ENCODE assay signal across 14 mouse cellular contexts in genomic region chr13:72063278-72063761, GRCm38 (mm10).
DNase-seq lines count a peak whose midpoint lies in the region; ATAC-seq and TF ChIP-seq lines count a peak whose summit lies in the region.
"Had no signal": no experiment of that assay in that cellular context is flagged by ENCODE, and none has a peak within 500 bp of the region (broad histone marks: within the 10 kb centered on the region; RNA-seq: fewer than 3 reads in every experiment).

No protein-coding gene starts in this region.

- intact Hi-C loops in heart, postnatal 36 days (cut with DNase I) = no loop called here

- peak overlapping the region; percentile 59 for H3K27ac ChIP-seq in midbrain, embryonic 10.5 days (replicated peaks)
- no peak overlapping the region for H3K27ac ChIP-seq in midbrain, postnatal 0 days (ENCODE audit: low read depth, low read length)
- no peak overlapping the region for H3K27ac ChIP-seq in forebrain, embryonic 14.5 days (ENCODE audit: low read depth, low read length)
- H3K27ac ChIP-seq: gastrocnemius, adult 2 months had no signal

- whole genome bisulfite sequencing in midbrain, embryonic 10.5 days = 61% methylated on average over 5 of the region's 5 CpGs
- WGBS in midbrain, postnatal 0 days = 30% methylated on average over 5 of the region's 5 CpGs
- 44% methylated on average over 5 of the region's 5 CpGs for WGBS in forebrain, embryonic 14.5 days

- no peak overlapping the region for H3K9ac ChIP-seq in midbrain, postnatal 0 days (replicated peaks; ENCODE audit: low read length, poor library complexity, severe bottlenecking)
- H3K9ac ChIP-seq in forebrain, embryonic 14.5 days (ENCODE audit: low read length) = no peak overlapping the region

- TF ChIP-seq CTCF in midbrain, postnatal 0 days (IDR thresholded peaks at IDR 0.05) = no peak

- no peaks in the 10 kb centered on the region for H3K9me3 ChIP-seq in midbrain, embryonic 10.5 days (replicated peaks)
- no peaks in the 10 kb centered on the region for H3K9me3 ChIP-seq in midbrain, postnatal 0 days (ENCODE audit: low read length)
- H3K9me3 ChIP-seq in forebrain, embryonic 14.5 days (replicated peaks; ENCODE audit: control insufficient read depth, low read length) = no peaks in the 10 kb centered on the region

- peak; percentile 15 for DNase-seq in midbrain, embryonic 10.5 days (ENCODE audit: low spot score)
- DNase-seq in midbrain, postnatal 0 days (ENCODE audit: low spot score) = no peak
- peak; percentile 6 for DNase-seq in forebrain, embryonic 14.5 days (ENCODE audit: low spot score)
- peak; percentile 16 for DNase-seq in mesoderm, embryonic 11.5 days (ENCODE audit: low read depth, low spot score)
- peak; percentile 28 for DNase-seq in retina, postnatal 1 day
- no peak for DNase-seq in gastrocnemius, postnatal 4 days (ENCODE audit: low spot score in 2 of 2)
- no peak for DNase-seq in heart, postnatal 36 days
- DNase-seq in left cerebral cortex, adult 8-10 months (ENCODE audit: low spot score in 2 of 2) = no peak
- DNase-seq: adrenal gland, postnatal 36 days; gastrocnemius, adult 2 months; heart, postnatal 14 days; kidney, adult 18-20 months; kidney, postnatal 25 days had no signal

- no peak overlapping the region for H3K4me2 ChIP-seq in midbrain, postnatal 0 days (ENCODE audit: low read depth, low read length, poor library complexity, severe bottlenecking)
- H3K4me2 ChIP-seq in forebrain, embryonic 14.5 days (ENCODE audit: low read length) = no peak overlapping the region

- peaks cover 41% of the 10 kb centered on the region for H3K4me1 ChIP-seq in midbrain, embryonic 10.5 days
- no peaks in the 10 kb centered on the region for H3K4me1 ChIP-seq in midbrain, postnatal 0 days (ENCODE audit: insufficient read depth, low read length)
- H3K4me1 ChIP-seq in forebrain, embryonic 14.5 days (ENCODE audit: control insufficient read depth, insufficient read depth, low read length) = no peaks in the 10 kb centered on the region

- no peak for ATAC-seq in midbrain, postnatal 0 days (ENCODE audit: low FRiP score)
- ATAC-seq in forebrain, embryonic 14.5 days = peak; percentile 18; the same call in 1 of the 2 replicates

- no peaks in the 10 kb centered on the region for H3K36me3 ChIP-seq in midbrain, embryonic 10.5 days
- no peaks in the 10 kb centered on the region for H3K36me3 ChIP-seq in midbrain, postnatal 0 days (ENCODE audit: insufficient read depth, low read length)
- H3K36me3 ChIP-seq in forebrain, embryonic 14.5 days (ENCODE audit: control insufficient read depth, insufficient read depth, low read length) = no peaks in the 10 kb centered on the region
- H3K36me3 ChIP-seq: G1E had no signal

- H3K27me3 ChIP-seq in midbrain, embryonic 10.5 days (ENCODE audit: low read depth, poor library complexity, severe bottlenecking) = peaks cover 20% of the 10 kb centered on the region
- no peaks in the 10 kb centered on the region for H3K27me3 ChIP-seq in midbrain, postnatal 0 days (ENCODE audit: insufficient read depth, low read length)
- no peaks in the 10 kb centered on the region for H3K27me3 ChIP-seq in forebrain, embryonic 14.5 days (replicated peaks; ENCODE audit: control insufficient read depth, insufficient read depth, low read length)

- no peak overlapping the region for H3K4me3 ChIP-seq in midbrain, embryonic 10.5 days
- H3K4me3 ChIP-seq in midbrain, postnatal 0 days (ENCODE audit: low read depth, low read length) = no peak overlapping the region
- H3K4me3 ChIP-seq in forebrain, embryonic 14.5 days (ENCODE audit: low read depth, low read length) = no peak overlapping the region
- H3K4me3 ChIP-seq: gastrocnemius, adult 2 months had no signal

Comparison
In these comparisons a context has a peak if more than half of its experiments do, and no peak if none do; other contexts are left out.
1. DNase-seq: peak in midbrain, embryonic 10.5 days (single experiment), forebrain, embryonic 14.5 days (single experiment), mesoderm, embryonic 11.5 days (single experiment) and retina, postnatal 1 day (single experiment); none in midbrain, postnatal 0 days (single experiment), gastrocnemius, postnatal 4 days (0 of 2), heart, postnatal 36 days (0 of 2) and left cerebral cortex, adult 8-10 months (0 of 2).